Mouse (Mus musculus): ENCODE results near the gene Ptprd. TPM values are rescaled to one million over a fixed set of nuclear protein-coding genes. Genes with fewer than 3 reads are reported as not detected.

Gene Ptprd
- polyA plus RNA-seq, 1 experiment from 2014 or later = 14.9 TPM

- ATAC-seq = peak; percentile 44; the same call in 1 of the 2 replicates
- Histone ChIP-seq H3K4me1 (ENCODE audit: insufficient read depth, low read depth, low read length) (no peaks in the 10 kb centered on the region), H3K27ac (ENCODE audit: low read length) (no peak overlapping the region), H3K27me3 (replicated peaks; ENCODE audit: insufficient read depth, low read length) (no peaks in the 10 kb centered on the region), H3K4me3 (ENCODE audit: low read depth, low read length) (no peak overlapping the region), H3K9me3 (ENCODE audit: low read length) (no peaks in the 10 kb centered on the region), H3K4me2 (replicated peaks; ENCODE audit: low read depth, low read length) (no peak overlapping the region), H3K36me3 (ENCODE audit: insufficient read depth, low read length) (no peaks in the 10 kb centered on the region), H3K9ac (replicated peaks; ENCODE audit: low read depth) (no peak overlapping the region)
- peak; percentile 16 for DNase-seq (ENCODE audit: low spot score)
- 52% methylated on average over 13 of the region's 13 CpGs for WGBS
- TF ChIP-seq EP300 (IDR thresholded peaks at IDR 0.05) = no peak
- no peak for TF ChIP-seq CTCF (IDR thresholded peaks at IDR 0.05)
Observed at GRCm38 (mm10) chr4:76023756-76024501, 2187.8 kb downstream of the Ptprd start.

DNA sequence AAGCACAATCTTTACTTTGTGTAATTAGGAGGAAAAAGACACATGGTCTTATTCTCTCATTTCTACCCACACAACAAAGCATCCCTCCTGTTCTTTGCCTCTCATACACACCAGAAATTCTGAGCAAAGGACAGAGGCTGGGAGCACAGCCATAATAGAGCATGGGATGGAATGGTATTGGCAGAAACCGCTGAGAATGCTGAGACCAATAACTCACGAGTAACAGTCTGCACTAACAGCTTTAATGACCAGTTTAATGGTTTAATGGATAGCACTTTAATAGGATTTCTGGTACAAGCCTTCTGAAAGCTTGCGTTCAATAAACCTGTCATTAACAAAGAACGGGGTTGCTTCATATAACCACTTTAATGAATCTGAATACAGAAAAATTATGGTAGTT is 2190.1 kb downstream of the Ptprd start:
- H3K9ac ChIP-seq (replicated peaks; ENCODE audit: low read depth) = no peak overlapping the region
- WGBS = 83% methylated on average over 4 of the region's 4 CpGs
- no peaks in the 10 kb centered on the region for H3K4me1 ChIP-seq (ENCODE audit: insufficient read depth, low read depth, low read length)

GRCm38 (mm10) chr4:76015026-76015425 is 2196.7 kb downstream of the Ptprd start:
- H3K4me1 ChIP-seq (ENCODE audit: insufficient read depth, low read depth, low read length) = no peaks in the 10 kb centered on the region
- H3K9ac ChIP-seq (replicated peaks; ENCODE audit: low read depth) = no peak overlapping the region
- H3K4me3 ChIP-seq (ENCODE audit: low read depth, low read length) = no peak overlapping the region
- H3K9me3 ChIP-seq (ENCODE audit: low read length) = no peaks in the 10 kb centered on the region
- DNase-seq (ENCODE audit: low spot score) = no peak
- H3K4me2 ChIP-seq (replicated peaks; ENCODE audit: low read depth, low read length) = no peak overlapping the region
- no peak for ATAC-seq
- H3K27ac ChIP-seq (ENCODE audit: low read length) = no peak overlapping the region
- TF ChIP-seq CTCF (IDR thresholded peaks at IDR 0.05) = no peak
- TF ChIP-seq EP300 (IDR thresholded peaks at IDR 0.05) = no peak
- no peaks in the 10 kb centered on the region for H3K27me3 ChIP-seq (replicated peaks; ENCODE audit: insufficient read depth, low read length)
- WGBS = 78% methylated on average over 3 of the region's 3 CpGs
- no peaks in the 10 kb centered on the region for H3K36me3 ChIP-seq (ENCODE audit: insufficient read depth, low read length)

More for the DNA sequence above, 2190.1 kb downstream of the Ptprd start:
- no peak overlapping the region for H3K4me3 ChIP-seq (ENCODE audit: low read depth, low read length)
- ATAC-seq (no peak), DNase-seq (ENCODE audit: low spot score) (no peak)
- H3K4me2 ChIP-seq (replicated peaks; ENCODE audit: low read depth, low read length) = no peak overlapping the region
- TF ChIP-seq EP300 (IDR thresholded peaks at IDR 0.05) (no peak), CTCF (IDR thresholded peaks at IDR 0.05) (no peak)
- H3K27ac ChIP-seq (ENCODE audit: low read length) = no peak overlapping the region
- H3K27me3 ChIP-seq (replicated peaks; ENCODE audit: insufficient read depth, low read length) = no peaks in the 10 kb centered on the region
- no peaks in the 10 kb centered on the region for H3K9me3 ChIP-seq (ENCODE audit: low read length)
- H3K36me3 ChIP-seq (ENCODE audit: insufficient read depth, low read length) = no peaks in the 10 kb centered on the region

- no peak overlapping the region for H3K4me3 ChIP-seq (ENCODE audit: low read depth, low read length)
- no peak for ATAC-seq
- H3K4me1 ChIP-seq (ENCODE audit: insufficient read depth, low read depth, low read length) = no peaks in the 10 kb centered on the region
- no peak overlapping the region for H3K9ac ChIP-seq (replicated peaks; ENCODE audit: low read depth)
- H3K4me2 ChIP-seq (replicated peaks; ENCODE audit: low read depth, low read length) = no peak overlapping the region
- 75% methylated on average over 3 of the region's 3 CpGs for WGBS
- no peak overlapping the region for H3K27ac ChIP-seq (ENCODE audit: low read length)
- no peaks in the 10 kb centered on the region for H3K27me3 ChIP-seq (replicated peaks; ENCODE audit: insufficient read depth, low read length)
- no peak for TF ChIP-seq CTCF (IDR thresholded peaks at IDR 0.05)
- no peak for TF ChIP-seq EP300 (IDR thresholded peaks at IDR 0.05)
- H3K36me3 ChIP-seq (ENCODE audit: insufficient read depth, low read length) = no peaks in the 10 kb centered on the region
- no peaks in the 10 kb centered on the region for H3K9me3 ChIP-seq (ENCODE audit: low read length)
- no peak for DNase-seq (ENCODE audit: low spot score)
Observed at GRCm38 (mm10) chr4:76014151-76014840, 2197.5 kb downstream of the Ptprd start.

- H3K9me3 ChIP-seq (ENCODE audit: low read length) = no peaks in the 10 kb centered on the region
- no peaks in the 10 kb centered on the region for H3K36me3 ChIP-seq (ENCODE audit: insufficient read depth, low read length)
- WGBS = 64% methylated on average over 4 of the region's 4 CpGs
- TF ChIP-seq EP300 (IDR thresholded peaks at IDR 0.05) (no peak), CTCF (IDR thresholded peaks at IDR 0.05) (no peak)
- DNase-seq (ENCODE audit: low spot score) (no peak), ATAC-seq (no peak)
- no peaks in the 10 kb centered on the region for H3K27me3 ChIP-seq (replicated peaks; ENCODE audit: insufficient read depth, low read length)
- no peak overlapping the region for H3K4me3 ChIP-seq (ENCODE audit: low read depth, low read length)
- H3K27ac ChIP-seq (ENCODE audit: low read length) = 0 out of 2 replicates have a peak overlapping the region, but pooled peaks have one; percentile 20
- H3K4me1 ChIP-seq (ENCODE audit: insufficient read depth, low read depth, low read length) = no peaks in the 10 kb centered on the region
- no peak overlapping the region for H3K9ac ChIP-seq (replicated peaks; ENCODE audit: low read depth)
- H3K4me2 ChIP-seq (replicated peaks; ENCODE audit: low read depth, low read length) = no peak overlapping the region
Observed at GRCm38 (mm10) chr4:76008580-76008979, 2203.2 kb downstream of the Ptprd start.

DNA sequence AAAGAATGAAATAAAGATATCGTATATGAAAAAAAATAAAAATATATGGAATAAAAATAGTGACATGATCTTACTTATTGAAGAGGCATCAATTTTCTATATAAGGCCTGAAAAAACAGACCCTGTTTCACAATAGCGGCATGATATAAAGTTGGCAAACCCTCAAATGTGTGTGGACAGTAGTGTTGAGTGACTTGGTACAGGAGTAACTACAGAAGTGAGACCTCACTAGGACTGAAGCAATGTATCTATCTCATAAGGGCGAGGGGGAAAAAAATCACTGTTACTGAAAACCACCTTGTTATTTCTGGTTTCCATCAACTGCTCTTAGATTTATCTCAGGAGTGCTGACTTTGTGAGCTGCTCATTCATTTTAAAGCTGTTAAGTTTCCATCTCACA is 2204.5 kb downstream of the Ptprd start:
- DNase-seq (ENCODE audit: low spot score) = peak; percentile 69
- WGBS = 56% methylated on average over 3 of the region's 3 CpGs
- H3K4me2 ChIP-seq (replicated peaks; ENCODE audit: low read depth, low read length) = no peak overlapping the region

More for the DNA sequence above, 2204.5 kb downstream of the Ptprd start:
- peak overlapping the region; percentile 1; the same call in 1 of the 2 replicates for H3K27ac ChIP-seq (ENCODE audit: low read length)
- ATAC-seq = peak; percentile 71
- H3K4me3 ChIP-seq (ENCODE audit: low read depth, low read length) = no peak overlapping the region
- no peaks in the 10 kb centered on the region for H3K27me3 ChIP-seq (replicated peaks; ENCODE audit: insufficient read depth, low read length)
- no peaks in the 10 kb centered on the region for H3K4me1 ChIP-seq (ENCODE audit: insufficient read depth, low read depth, low read length)
- no peak for TF ChIP-seq CTCF (IDR thresholded peaks at IDR 0.05)
- no peak for TF ChIP-seq EP300 (IDR thresholded peaks at IDR 0.05)
- no peak overlapping the region for H3K9ac ChIP-seq (replicated peaks; ENCODE audit: low read depth)
- H3K9me3 ChIP-seq (ENCODE audit: low read length) = no peaks in the 10 kb centered on the region
- no peaks in the 10 kb centered on the region for H3K36me3 ChIP-seq (ENCODE audit: insufficient read depth, low read length)

Data from lung, postnatal 0 days (tissue).